Mouse (Mus musculus): ENCODE data around the gene Zfhx3. TPM values are rescaled to one million over a fixed set of nuclear protein-coding genes. Genes with fewer than 3 reads are reported as not detected.

Zfhx3 gene
- total RNA-seq (2023) = under 1 TPM; 0.18 to 0.41 TPM

GRCm38 (mm10) chr8:107941922-107942694 is at the start of gene Zfhx3:
Zfhx3 (plus strand) TSS chr8:107942644.

Data from T-cell, adult 66 days (primary cell).